Mouse (Mus musculus) heart, postnatal 14 days (tissue): Measurements from ENCODE around the gene Olfr203. TPM values are rescaled to one million over a fixed set of nuclear protein-coding genes. Genes with fewer than 3 reads are reported as not detected.
"Not testable (repeated sequence)": the region's sequence is repeated elsewhere in the genome, so short reads cannot be mapped to it uniquely, and the experiment has no call there.

Experiments used
- DNase-seq, 2 experiments: peaks; one replicate each; pipeline ENCODE4 v3.0.0; 2021 to 2022
- intact Hi-C: fragments of 180-260 bp; cut with DNase I; formaldehyde crosslinking; loops from one replicate; pipeline ENCODE4 v1.15.1; 2025
- long read RNA-seq, 2 experiments: library from polyadenylated mRNA; stranded (forward); transcript quantifications; one replicate each; pipeline ENCODE4 v2.0.0; 2021
- total RNA-seq, 2 experiments: library from RNA; stranded (reverse); gene quantifications; 2 replicates each; pipeline ENCODE4 v1.2.3; 2021

Olfr203 gene
- not detected for total RNA-seq
- long read RNA-seq, experiment 1 = 0 reads
- long read RNA-seq, experiment 2 = 0 reads

DNA sequence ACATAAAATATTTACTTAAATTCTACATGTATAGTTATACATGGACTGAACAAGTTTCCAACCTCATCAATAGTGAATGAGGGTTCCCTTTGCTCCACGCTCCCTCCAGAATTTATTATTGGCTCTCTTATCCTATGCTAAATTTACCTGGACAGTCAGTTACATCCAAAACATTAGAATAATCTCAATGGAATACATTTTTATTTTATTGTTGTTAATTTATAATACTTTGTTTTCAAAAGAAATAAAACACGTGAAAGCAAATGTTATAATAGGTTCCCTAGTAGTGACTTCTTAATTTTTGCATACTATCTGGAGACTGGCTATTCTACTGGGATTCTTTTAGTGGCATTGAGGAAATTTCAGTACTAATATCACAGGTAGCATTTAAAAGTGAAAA is at the start of gene Olfr203:
Gene Olfr203 (plus strand): TSS at position 301 of the 400 bp plus-strand sequence.
- no peak for DNase-seq
- intact Hi-C loops = no loop called here

- intact Hi-C loops = no loop called here
- no peak for DNase-seq
Measured at GRCm38 (mm10) chr16:59249684-59250083, 49.0 kb upstream of the Olfr203 start.

DNA sequence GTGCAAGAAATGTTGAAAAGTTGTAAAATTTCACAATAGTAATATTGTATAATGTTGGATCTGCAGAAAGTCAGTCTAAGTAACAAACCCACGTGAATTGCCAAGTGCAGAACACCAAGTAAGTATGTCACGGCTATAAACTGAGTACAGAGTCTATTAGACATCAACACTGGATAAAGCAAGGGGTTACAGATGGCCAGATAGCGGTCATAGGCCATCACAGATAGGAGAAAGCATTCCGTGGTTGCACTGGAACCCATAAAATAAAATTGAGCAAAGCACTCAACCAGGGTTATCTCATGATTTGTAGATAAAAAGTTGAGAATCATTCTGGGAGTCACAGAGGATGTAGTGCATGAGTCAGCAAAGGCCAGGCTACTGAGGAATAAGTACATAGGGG is 29.6 kb upstream of the Olfr203 start:
- DNase-seq, intact Hi-C loops: not testable (repeated sequence)

DNA sequence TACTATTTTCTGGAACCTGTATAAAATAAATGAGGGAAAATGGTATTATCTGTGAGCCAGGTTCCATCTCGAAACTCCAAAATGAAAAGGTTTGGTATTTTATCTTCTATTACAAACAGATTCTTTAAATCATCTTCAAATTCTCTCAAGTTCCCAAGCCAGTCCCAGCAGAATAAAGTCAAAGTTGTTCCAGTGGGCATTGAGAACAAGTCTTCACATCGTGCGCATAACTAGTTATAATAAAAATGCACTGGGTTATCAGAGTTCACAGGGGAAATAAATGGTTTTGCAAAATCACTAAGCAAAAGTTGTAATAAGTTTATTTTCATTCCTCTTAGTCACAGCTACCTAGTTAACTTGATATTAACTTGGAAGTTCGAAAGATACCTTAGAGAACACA is 26.1 kb upstream of the Olfr203 start, which contains the start of gene Olfr201:
Gene Olfr201 (minus strand): TSS at position 101 of the 400 bp plus-strand sequence.
- intact Hi-C loops, DNase-seq: not testable (repeated sequence)

GRCm38 (mm10) chr16:59280542-59280941 is 18.1 kb upstream of the Olfr203 start:
- DNase-seq = no peak
- intact Hi-C loops = no loop called here

DNA sequence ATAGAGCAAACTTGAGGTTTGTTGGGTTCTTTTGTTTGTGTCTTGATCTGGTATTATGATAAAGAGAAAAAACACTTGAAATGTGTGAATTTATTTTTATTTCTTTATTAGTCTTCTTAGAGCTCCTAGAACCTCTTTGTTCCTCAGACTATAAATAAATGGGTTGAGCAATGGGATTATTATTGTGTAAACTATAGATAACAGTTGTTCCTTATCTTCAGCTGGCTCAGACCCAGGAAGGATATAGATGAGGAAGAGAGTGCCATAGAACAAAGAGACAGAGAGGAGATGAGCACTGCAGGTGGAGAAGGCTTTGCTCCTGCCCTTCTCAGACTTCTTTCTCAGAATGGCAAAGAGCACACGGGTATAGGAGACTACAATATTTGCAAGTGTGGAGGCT is 15.2 kb upstream of the Olfr203 start:
- no peak for DNase-seq
- intact Hi-C loops = no loop called here

- intact Hi-C loops = no loop called here
- DNase-seq = no peak
Measured at GRCm38 (mm10) chr16:59286693-59287092, 12.0 kb upstream of the Olfr203 start, which contains the start of gene Olfr202. Olfr202 (minus strand) TSS chr16:59286793.

DNA sequence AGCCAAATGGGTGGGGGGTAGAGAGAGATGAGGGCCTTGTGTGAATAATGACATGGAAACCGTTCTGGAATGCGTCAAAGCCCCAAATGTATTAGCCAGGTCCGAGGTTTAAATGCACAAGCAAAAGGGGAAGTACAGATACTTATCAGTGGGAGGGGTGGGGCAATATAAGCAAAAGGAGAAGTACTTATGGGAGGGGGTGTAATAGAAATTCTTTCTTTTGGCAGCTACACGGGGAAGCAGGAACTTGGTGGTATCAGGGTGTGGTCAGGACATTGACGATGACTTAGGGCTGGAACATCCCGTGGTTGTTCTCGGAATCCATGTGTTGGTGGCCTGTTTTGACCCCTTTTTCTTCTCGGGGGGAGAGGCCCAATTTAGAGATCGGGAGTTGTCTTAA is 11.1 kb upstream of the Olfr203 start:
- intact Hi-C loops, DNase-seq: not testable (repeated sequence)

- intact Hi-C loops = no loop called here
- no peak for DNase-seq
Measured at GRCm38 (mm10) chr16:59318148-59318547, 19.5 kb downstream of the Olfr203 start, which contains the start of gene Olfr204. Olfr204 (minus strand) TSS chr16:59318248.

DNA sequence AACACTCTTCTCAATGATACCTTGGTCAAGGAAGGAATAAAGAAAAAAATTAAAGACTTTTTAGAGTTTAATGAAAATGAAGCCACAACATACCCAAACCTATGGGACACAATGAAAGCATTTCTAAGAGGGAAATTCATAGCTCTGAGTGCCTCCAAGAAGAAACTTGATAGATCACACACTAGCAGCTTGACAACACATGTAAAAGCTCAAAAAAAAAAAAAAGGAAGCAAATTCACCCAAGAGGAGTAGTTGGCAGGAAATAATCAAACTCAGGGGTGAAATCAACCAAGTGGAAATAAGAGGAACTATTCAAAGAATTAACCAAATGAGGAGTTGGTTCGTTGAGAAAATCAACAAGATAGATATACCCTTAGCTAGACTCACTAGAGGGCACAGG is 24.6 kb downstream of the Olfr203 start:
- intact Hi-C loops, DNase-seq: not testable (repeated sequence)

GRCm38 (mm10) chr16:59331038-59331437 is 32.4 kb downstream of the Olfr203 start, which contains the start of gene Olfr205:
Olfr205 (minus strand) TSS chr16:59331138.
- no peak for DNase-seq
- intact Hi-C loops = no loop called here

DNA sequence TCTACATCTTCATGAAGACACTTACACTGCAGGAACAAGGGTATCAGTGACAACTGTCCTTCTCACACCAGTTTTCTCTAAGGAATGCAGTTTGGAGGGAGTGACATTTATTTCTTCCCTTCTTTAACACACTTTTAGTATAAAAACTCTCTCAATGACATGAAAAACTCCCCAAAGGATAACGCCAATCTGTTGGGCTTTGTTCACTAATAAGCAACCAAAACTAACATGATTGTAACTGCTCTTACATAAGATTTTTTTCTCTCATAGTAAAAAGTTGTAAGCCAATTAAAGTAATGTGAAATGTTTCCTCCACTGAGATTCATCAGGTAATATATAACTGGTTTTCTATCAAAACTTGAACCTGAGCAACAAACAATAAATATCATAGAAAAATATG is 50.5 kb downstream of the Olfr203 start, which contains the start of gene Olfr206:
Gene Olfr206 (minus strand): TSS at position 101 of the 400 bp plus-strand sequence.
- intact Hi-C loops = no loop called here
- no peak for DNase-seq

Other genes starting within 250 kb of the Olfr203 start
- not detected for gene Olfr190, start 220.9 kb upstream of the Olfr203 start, total RNA-seq
- gene Olfr191, start 209.1 kb upstream of the Olfr203 start, total RNA-seq = not detected
- not detected for gene Olfr193, start 187.0 kb upstream of the Olfr203 start, total RNA-seq
- gene Olfr194, start 177.8 kb upstream of the Olfr203 start, total RNA-seq = not detected
- gene Olfr195, start 151.8 kb upstream of the Olfr203 start, total RNA-seq = not detected
- gene Olfr196, start 128.4 kb upstream of the Olfr203 start, total RNA-seq = not detected
- not detected for gene Olfr198, start 95.3 kb upstream of the Olfr203 start, total RNA-seq
- not detected for gene Olfr199, start 79.1 kb upstream of the Olfr203 start, total RNA-seq
- gene Olfr201, start 26.2 kb upstream of the Olfr203 start, total RNA-seq = not detected
- not detected for gene Olfr202, start 12.1 kb upstream of the Olfr203 start, total RNA-seq
- not detected for gene Olfr204, start 19.4 kb downstream of the Olfr203 start, total RNA-seq
- gene Olfr205, start 32.3 kb downstream of the Olfr203 start, total RNA-seq = not detected
- gene Olfr206, start 50.4 kb downstream of the Olfr203 start, total RNA-seq = not detected
- gene Olfr209, start 65.1 kb downstream of the Olfr203 start, total RNA-seq = not detected
- not detected for gene Gabrr3, start 108.5 kb downstream of the Olfr203 start, total RNA-seq
- 10 to 100 TPM; 12.7 to 12.9 TPM for gene Riox2, start 172.9 kb downstream of the Olfr203 start, total RNA-seq